Comparison of ENCODE assay signal across 51 mouse cellular contexts in genomic region chr2:122231616-122232015, GRCm38 (mm10). TPM values are rescaled to one million over a fixed set of nuclear protein-coding genes. Genes with fewer than 3 reads are reported as not detected.
"Had no signal": no experiment of that assay in that cellular context is flagged by ENCODE, and none has a peak within 500 bp of the region (broad histone marks: within the 10 kb centered on the region; RNA-seq: fewer than 3 reads in every experiment).

No protein-coding gene starts in this region.

- H3K9ac ChIP-seq: heart, embryonic 12.5 days; heart, embryonic 13.5 days; heart, embryonic 15.5 days; hindbrain, embryonic 12.5 days; hindbrain, embryonic 13.5 days; hindbrain, embryonic 14.5 days; hindbrain, embryonic 15.5 days; intestine, embryonic 15.5 days; kidney, embryonic 15.5 days had no signal

- H3K27ac ChIP-seq: heart, embryonic 10.5 days; heart, embryonic 13.5 days; heart, embryonic 15.5 days; hindbrain, embryonic 10.5 days; hindbrain, embryonic 12.5 days; hindbrain, embryonic 13.5 days; hindbrain, embryonic 14.5 days; hindbrain, embryonic 15.5 days; hindbrain, postnatal 0 days; intestine, embryonic 15.5 days; kidney, embryonic 15.5 days; kidney, postnatal 0 days; layer of hippocampus, adult 2 months had no signal

- H3K4me2 ChIP-seq: heart, embryonic 11.5 days; heart, embryonic 12.5 days; heart, embryonic 13.5 days; heart, embryonic 15.5 days; hindbrain, embryonic 12.5 days; hindbrain, embryonic 13.5 days; hindbrain, embryonic 14.5 days; hindbrain, embryonic 15.5 days; intestine, embryonic 15.5 days; kidney, embryonic 15.5 days had no signal

- H3K4me3 ChIP-seq: heart, embryonic 10.5 days; heart, embryonic 12.5 days; heart, embryonic 13.5 days; heart, embryonic 15.5 days; hindbrain, embryonic 10.5 days; hindbrain, embryonic 12.5 days; hindbrain, embryonic 13.5 days; hindbrain, embryonic 15.5 days; intestine, embryonic 15.5 days; kidney, embryonic 15.5 days; layer of hippocampus, adult 2 months had no signal

- H3K27me3 ChIP-seq: heart, embryonic 12.5 days; heart, embryonic 15.5 days; hindbrain, embryonic 12.5 days; hindbrain, embryonic 13.5 days; hindbrain, embryonic 15.5 days; intestine, embryonic 15.5 days; kidney, embryonic 15.5 days had no signal

- H3K9me3 ChIP-seq: heart, embryonic 10.5 days; heart, embryonic 12.5 days; heart, embryonic 13.5 days; heart, embryonic 15.5 days; hindbrain, embryonic 10.5 days; hindbrain, embryonic 12.5 days; hindbrain, embryonic 13.5 days; hindbrain, embryonic 15.5 days; intestine, embryonic 15.5 days; kidney, embryonic 15.5 days had no signal

- ATAC-seq: hindbrain, embryonic 16.5 days; hindbrain, postnatal 0 days; inflammation-experienced regulatory T-cells, adult 6 months; intestine, embryonic 15.5 days; intestine, embryonic 16.5 days; intestine, postnatal 0 days had no signal

- H3K36me3 ChIP-seq: heart, embryonic 10.5 days; heart, embryonic 12.5 days; heart, embryonic 13.5 days; heart, embryonic 15.5 days; hindbrain, embryonic 10.5 days; hindbrain, embryonic 12.5 days; hindbrain, embryonic 13.5 days; hindbrain, embryonic 15.5 days; intestine, embryonic 15.5 days; kidney, embryonic 15.5 days had no signal

- DNase-seq: heart, postnatal 10 days; heart, postnatal 14 days; heart, postnatal 36 days; heart, postnatal 4 days; kidney, adult 11 months; kidney, adult 18-20 months; kidney, adult 2 months; kidney, adult 8-10 months; kidney, adult 9 months; kidney, postnatal 10 days; kidney, postnatal 14 days; kidney, postnatal 25 days; kidney, postnatal 36 days; kidney, postnatal 4 days; layer of hippocampus, adult 9-11 months; layer of hippocampus, postnatal 36 days had no signal

RNA-seq across cellular contexts. Expression of gene Terb2, which starts 45.5 kb away (rescaled TPM):
- total RNA-seq: heart, postnatal 10 days; heart, postnatal 14 days; heart, postnatal 25 days; heart, postnatal 36 days; heart, postnatal 4 days; hematopoietic stem cell, adult 5-6 weeks; hindbrain, postnatal 0 days; layer of hippocampus, adult 18-20 months; layer of hippocampus, adult 2 months; layer of hippocampus, adult 8-10 months; layer of hippocampus, postnatal 10 days; layer of hippocampus, postnatal 14 days; layer of hippocampus, postnatal 25 days; layer of hippocampus, postnatal 36 days; left cerebral cortex, adult 18-20 months had no signal
- polyA plus RNA-seq: heart, embryonic 10.5 days; heart, embryonic 11.5 days; heart, embryonic 12.5 days; heart, embryonic 13.5 days; heart, embryonic 14.5 days; heart, embryonic 15.5 days; heart, embryonic 16.5 days; heart, postnatal 0 days; hindbrain, embryonic 10.5 days; hindbrain, embryonic 11.5 days; hindbrain, embryonic 12.5 days; hindbrain, embryonic 13.5 days; hindbrain, embryonic 14.5 days; hindbrain, embryonic 16.5 days; hindbrain, postnatal 0 days; inflammation-experienced regulatory T-cells, adult 6 months; intestine, embryonic 14.5 days; intestine, embryonic 15.5 days; intestine, embryonic 16.5 days; intestine, postnatal 0 days; kidney, adult 2 months; kidney, embryonic 14.5 days; kidney, embryonic 15.5 days; kidney, embryonic 16.5 days; kidney, postnatal 0 days; large intestine, adult 2 months had no signal

RNA-seq across cellular contexts. Expression of gene Patl2, which starts 45.6 kb away (rescaled TPM):
- total RNA-seq: heart, postnatal 10 days; heart, postnatal 14 days; heart, postnatal 25 days; heart, postnatal 36 days; heart, postnatal 4 days; hematopoietic stem cell, adult 5-6 weeks; hindbrain, postnatal 0 days; layer of hippocampus, adult 18-20 months; layer of hippocampus, adult 2 months; layer of hippocampus, postnatal 10 days; layer of hippocampus, postnatal 25 days had no signal
- polyA plus RNA-seq: heart, embryonic 11.5 days; heart, embryonic 12.5 days; heart, embryonic 13.5 days; heart, embryonic 14.5 days; hindbrain, embryonic 10.5 days; hindbrain, embryonic 12.5 days; hindbrain, embryonic 13.5 days; hindbrain, embryonic 14.5 days; hindbrain, embryonic 15.5 days; intestine, embryonic 14.5 days; intestine, embryonic 15.5 days; kidney, adult 2 months; kidney, embryonic 14.5 days; kidney, embryonic 15.5 days; kidney, embryonic 16.5 days had no signal
